17 mouse cellular contexts compared by ENCODE assay signal in the genomic region with DNA sequence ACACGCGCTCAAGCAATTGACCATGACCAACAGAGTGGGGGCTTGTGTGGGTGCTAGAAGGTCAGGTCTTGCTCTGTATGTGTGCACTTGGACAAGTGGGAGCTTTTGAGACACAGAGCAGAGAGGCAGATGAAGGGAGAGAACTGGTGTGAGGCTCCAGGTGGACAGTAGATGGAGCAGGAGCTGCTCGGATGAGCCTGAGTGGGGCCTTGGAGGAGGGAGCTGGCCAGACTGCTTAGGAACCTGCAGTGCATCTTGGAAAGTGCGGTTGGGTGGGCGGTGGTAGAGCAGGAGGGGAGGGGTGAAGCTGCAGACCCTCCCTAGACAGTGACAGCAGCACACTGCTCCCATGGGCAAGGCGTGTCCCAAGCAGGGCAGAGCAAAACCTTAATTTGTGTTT. TPM values are rescaled to one million over a fixed set of nuclear protein-coding genes. Genes with fewer than 3 reads are reported as not detected.
DNase-seq lines count a peak whose midpoint lies in the region; ATAC-seq and TF ChIP-seq lines count a peak whose summit lies in the region.
"Had no signal": no experiment of that assay in that cellular context is flagged by ENCODE, and none has a peak within 500 bp of the region (broad histone marks: within the 10 kb centered on the region; RNA-seq: fewer than 3 reads in every experiment).

No protein-coding gene starts in this region.

- peaks cover 3% of the 10 kb centered on the region for H3K36me3 ChIP-seq in ES-Bruce4 (ENCODE audit: control insufficient read depth, insufficient read depth, low read length, poor library complexity, severe bottlenecking)

- H3K27me3 ChIP-seq in ES-Bruce4 (ENCODE audit: control insufficient read depth, insufficient read depth, low read length, poor library complexity, severe bottlenecking), result no peaks in the 10 kb centered on the region
- H3K27me3 ChIP-seq: liver, embryonic 13.5 days; neural tube, embryonic 12.5 days; Patski had no signal

- no peak for TF ChIP-seq POLR2A in ES-Bruce4 (IDR thresholded peaks at IDR 0.05; ENCODE audit: insufficient read depth, low read length)

- peak; percentile 41 to 52 for DNase-seq in cerebellum, postnatal 14 days
- DNase-seq in cerebellum, adult 8-10 months, result no peak
- peak; percentile 6 for DNase-seq in kidney, postnatal 14 days
- DNase-seq in kidney, adult 8-10 months, result no peak
- no peak for DNase-seq in B cell, adult 2 months
- DNase-seq in layer of hippocampus, adult 11-12 months (ENCODE audit: low spot score), result no peak
- DNase-seq: adrenal gland, postnatal 10 days; cerebellum, adult 9-11 months; gastrocnemius, postnatal 10 days; liver, embryonic 13.5 days; lung, postnatal 4 days; spleen, adult 18-20 months; thymus, adult 18-20 months had no signal

- H3K9me3 ChIP-seq in ES-Bruce4 (replicated peaks; ENCODE audit: control insufficient read depth, insufficient read depth, low read length, poor library complexity, severe bottlenecking), result no peaks in the 10 kb centered on the region
- H3K9me3 ChIP-seq: liver, embryonic 13.5 days; neural tube, embryonic 12.5 days had no signal

- peak; percentile 48; the same call in 1 of the 2 replicates for ATAC-seq in megakaryocyte-erythroid progenitor cell, adult 5-6 weeks (replicated peaks; ENCODE audit: low FRiP score, low TSS enrichment, poor library complexity, severe bottlenecking)
- ATAC-seq: Patski had no signal

- peaks cover 6% of the 10 kb centered on the region for H3K4me1 ChIP-seq in ES-Bruce4 (ENCODE audit: control insufficient read depth, insufficient read depth, low read length)
- H3K4me1 ChIP-seq: liver, embryonic 13.5 days; neural tube, embryonic 12.5 days had no signal

- H3K9ac ChIP-seq in ES-Bruce4 (ENCODE audit: low read depth, poor library complexity, severe bottlenecking), result no peak overlapping the region
- H3K9ac ChIP-seq: liver, embryonic 13.5 days; neural tube, embryonic 12.5 days had no signal

- TF ChIP-seq CTCF in ES-Bruce4 (IDR thresholded peaks at IDR 0.05; ENCODE audit: low read depth, low read length), result peak; percentile 24

- H3K27ac ChIP-seq in ES-Bruce4 (ENCODE audit: insufficient read depth, low read length), result no peak overlapping the region
- H3K27ac ChIP-seq: liver, embryonic 13.5 days; neural tube, embryonic 12.5 days had no signal

- no peak for TF ChIP-seq EP300 in ES-Bruce4 (IDR thresholded peaks at IDR 0.05; ENCODE audit: insufficient read depth, low read depth, low read length)

- no peak overlapping the region for H3K4me3 ChIP-seq in ES-Bruce4 (ENCODE audit: low read depth, low read length)
- H3K4me3 ChIP-seq: liver, embryonic 13.5 days; neural tube, embryonic 12.5 days had no signal

RNA-seq across cellular contexts. Expression of gene Ccdc93, which starts 29.2 kb away (rescaled TPM):
- 18.3 and 21.9 TPM in 2 replicates for polyA plus RNA-seq in ES-Bruce4 (2011; ENCODE audit: insufficient read depth, insufficient read length, low read depth, missing spikeins)
- total RNA-seq in megakaryocyte-erythroid progenitor cell, adult 5-6 weeks (2014; fragmentation: Nextera tagmentation), result 7.9 and 14.3 TPM in 2 replicates
- 14.1 and 16.3 TPM in 2 replicates for total RNA-seq in megakaryocyte-erythroid progenitor cell, adult 5-6 weeks (2017)

Comparison
In these comparisons a context has a peak if more than half of its experiments do, and no peak if none do; other contexts are left out.
1. DNase-seq: peak in cerebellum, postnatal 14 days (2 of 2) and kidney, postnatal 14 days (single experiment); none in cerebellum, adult 8-10 months (single experiment), kidney, adult 8-10 months (0 of 2), B cell, adult 2 months (0 of 2) and layer of hippocampus, adult 11-12 months (single experiment).